Mouse (Mus musculus): ENCODE results near the gene Fam216a.

Gene Fam216a

DNA sequence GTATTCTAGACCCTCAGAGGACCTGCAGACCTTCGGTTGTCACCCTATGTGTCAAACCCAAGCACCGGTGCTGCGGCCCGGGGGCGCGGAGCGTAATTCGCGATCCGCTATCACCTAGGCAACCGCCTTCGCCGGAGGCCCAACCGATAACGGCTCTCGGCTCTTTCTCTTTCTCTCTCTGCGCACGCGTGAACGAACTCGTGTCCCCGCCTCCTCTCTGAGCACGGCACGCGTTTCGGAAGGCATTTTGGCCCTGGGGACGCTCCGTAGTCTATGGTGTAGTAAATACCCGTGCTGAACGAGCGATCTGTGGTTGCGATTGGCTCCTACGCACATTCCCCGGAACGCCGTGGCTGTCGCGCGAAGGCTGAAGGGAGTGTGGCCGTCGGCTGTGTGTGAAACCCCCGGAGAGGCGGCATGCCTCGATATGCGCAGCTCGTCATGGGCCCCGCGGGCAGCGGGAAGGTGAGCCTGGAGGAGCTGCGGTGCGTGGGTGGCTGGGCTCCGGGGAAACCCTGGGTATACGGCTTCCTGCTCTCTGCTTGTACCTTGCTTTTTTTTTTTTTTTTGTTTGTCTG is at the start of gene Fam216a:
Gene Fam216a, minus strand, starts transcription at position 173 of the 578 bp plus-strand sequence.
- peak; percentile 99 for DNase-seq (ENCODE audit: low read depth, low spot score)

DNA sequence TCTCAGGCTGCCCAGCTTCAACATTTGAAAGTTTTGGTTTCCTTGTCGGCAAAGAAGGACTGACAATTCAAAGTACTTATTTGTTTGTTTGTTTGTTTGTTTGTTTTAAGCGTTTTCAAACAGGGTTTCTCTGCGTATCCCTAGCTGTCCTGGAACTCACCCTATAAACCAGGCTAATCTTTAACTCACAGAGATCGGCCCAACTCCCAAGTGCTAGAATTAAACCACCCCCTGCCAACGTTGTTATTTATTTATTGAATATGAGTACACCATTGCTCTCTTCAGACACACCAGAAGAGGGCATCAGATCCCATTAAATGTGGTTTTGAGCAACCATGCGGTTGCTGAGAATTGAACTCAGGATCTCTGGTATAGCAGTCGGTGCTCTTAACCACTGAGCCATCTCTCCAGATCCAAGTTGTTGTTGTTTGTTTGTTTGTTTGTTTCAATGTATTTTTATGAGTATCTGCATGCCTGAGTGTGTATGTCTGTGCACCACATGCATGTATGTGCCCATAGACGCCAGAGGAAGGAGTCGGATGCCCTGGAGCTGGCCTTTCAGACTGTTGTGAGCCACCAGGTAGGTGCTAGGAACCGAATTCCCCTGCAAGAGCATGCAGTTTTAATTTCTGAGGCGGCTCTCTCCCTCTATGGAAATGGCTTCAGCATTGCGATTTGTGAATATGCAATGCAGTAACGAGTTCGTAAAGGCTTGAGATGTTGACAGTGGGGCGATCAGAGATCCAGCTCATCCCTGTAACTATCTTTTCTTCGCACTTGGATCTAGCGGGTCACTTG is 49.3 kb upstream of the Fam216a start, which contains the start of gene Anapc7:
Gene Anapc7, plus strand, starts transcription at position 423 of the 798 bp plus-strand sequence.
- no peak for DNase-seq (ENCODE audit: low read depth, low spot score)

DNA sequence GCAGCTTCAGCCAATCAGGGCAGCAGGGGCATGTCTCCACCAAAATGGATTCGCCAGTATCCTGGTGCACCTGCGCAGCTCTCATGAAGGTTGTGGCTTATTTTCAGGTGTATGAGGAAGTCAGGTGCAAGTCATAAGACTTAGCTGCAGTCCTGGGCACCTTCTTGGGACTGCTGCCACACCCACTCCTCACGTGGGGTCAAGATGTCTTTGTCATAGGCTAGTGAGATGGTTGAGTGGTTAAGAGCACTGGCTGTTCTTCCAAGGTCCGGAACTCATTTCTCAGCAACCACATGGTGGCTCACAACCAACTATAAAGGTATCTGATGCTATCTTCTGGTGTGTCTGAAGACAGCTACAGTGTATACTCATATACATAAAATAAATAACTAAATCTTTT is 48.5 kb upstream of the Fam216a start:
- peak; percentile 34 for DNase-seq (ENCODE audit: low read depth, low spot score)

DNA sequence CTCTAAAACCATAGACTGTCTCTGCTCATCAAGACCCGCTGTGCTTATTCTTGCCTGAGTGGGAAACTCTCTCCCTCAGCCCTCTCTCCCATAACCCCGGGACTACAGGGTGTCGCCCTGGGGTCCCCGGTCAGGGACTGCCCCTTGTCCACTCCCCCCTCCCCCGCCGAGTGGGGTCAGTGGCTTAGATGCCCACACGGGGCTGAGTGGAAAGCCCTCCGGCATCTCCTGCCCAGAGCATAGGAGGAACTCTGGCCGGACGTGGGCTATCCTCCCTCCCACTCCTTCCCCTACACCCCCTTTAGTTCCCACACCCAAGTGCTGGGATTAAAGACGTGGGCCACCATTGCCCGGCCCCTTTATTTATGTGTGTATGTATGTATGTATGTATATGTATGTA is 43.3 kb upstream of the Fam216a start:
- DNase-seq (ENCODE audit: low read depth, low spot score) = no peak

DNA sequence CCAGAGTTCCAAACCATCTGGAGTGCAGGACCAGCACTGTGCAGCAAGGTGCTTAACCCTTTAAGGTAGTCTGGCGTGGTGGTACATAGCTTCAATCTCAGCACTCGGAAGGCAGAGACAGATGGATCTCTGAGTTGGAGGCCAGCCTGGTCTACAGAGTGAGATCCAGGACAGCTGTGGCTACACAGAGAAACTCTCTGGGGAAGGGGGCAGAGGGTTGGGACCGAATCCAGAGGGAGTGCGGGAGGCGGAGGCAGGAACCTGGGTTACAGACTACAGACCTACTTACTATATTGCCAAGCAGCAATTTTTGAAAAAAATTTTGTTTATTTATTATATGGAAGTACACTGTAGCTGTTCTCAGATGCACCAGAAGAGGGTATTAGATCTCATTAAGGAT is 42.2 kb upstream of the Fam216a start:
- DNase-seq (ENCODE audit: low read depth, low spot score) = no peak

DNA sequence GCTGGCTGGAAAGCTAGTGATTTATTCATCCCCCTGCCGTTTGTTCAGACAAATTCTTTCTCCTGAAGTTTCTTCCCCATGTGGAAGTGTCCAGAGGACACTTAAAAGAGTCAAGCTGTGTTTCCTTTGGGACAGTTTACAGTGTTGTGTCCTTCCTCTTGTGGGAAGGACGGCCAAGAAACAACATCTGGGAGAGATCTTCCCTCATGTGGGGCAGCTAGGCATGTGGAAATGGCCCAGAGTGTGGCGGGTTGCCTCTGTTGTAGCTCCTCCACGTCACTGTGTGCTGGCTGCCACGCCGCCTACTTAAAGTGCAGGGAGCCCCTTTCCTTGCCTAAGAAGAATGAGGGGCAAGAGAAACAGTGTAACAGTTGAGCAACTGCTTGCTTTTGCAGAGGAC is 40.7 kb upstream of the Fam216a start:
- no peak for DNase-seq (ENCODE audit: low read depth, low spot score)

DNA sequence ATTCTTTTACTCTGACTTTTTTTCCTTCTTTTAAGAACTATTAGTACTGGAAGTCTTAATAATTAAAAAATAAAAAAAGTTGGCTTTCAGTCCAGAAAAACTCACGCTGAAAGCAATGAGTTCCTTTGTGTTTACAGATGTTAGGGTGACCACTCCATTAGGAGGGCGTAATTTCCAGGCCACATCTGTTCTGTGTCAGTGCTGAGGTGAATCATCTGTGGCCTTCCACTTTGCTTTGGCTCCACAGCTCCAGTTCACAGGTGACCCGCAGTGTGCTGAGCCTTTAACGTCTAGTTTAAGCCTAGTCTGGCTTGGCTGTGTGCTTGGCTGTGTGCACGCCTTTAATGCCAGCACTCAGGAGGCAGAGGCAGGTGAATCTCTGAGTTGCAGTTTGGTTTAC is 39.7 kb upstream of the Fam216a start:
- DNase-seq (ENCODE audit: low read depth, low spot score) = no peak

DNA sequence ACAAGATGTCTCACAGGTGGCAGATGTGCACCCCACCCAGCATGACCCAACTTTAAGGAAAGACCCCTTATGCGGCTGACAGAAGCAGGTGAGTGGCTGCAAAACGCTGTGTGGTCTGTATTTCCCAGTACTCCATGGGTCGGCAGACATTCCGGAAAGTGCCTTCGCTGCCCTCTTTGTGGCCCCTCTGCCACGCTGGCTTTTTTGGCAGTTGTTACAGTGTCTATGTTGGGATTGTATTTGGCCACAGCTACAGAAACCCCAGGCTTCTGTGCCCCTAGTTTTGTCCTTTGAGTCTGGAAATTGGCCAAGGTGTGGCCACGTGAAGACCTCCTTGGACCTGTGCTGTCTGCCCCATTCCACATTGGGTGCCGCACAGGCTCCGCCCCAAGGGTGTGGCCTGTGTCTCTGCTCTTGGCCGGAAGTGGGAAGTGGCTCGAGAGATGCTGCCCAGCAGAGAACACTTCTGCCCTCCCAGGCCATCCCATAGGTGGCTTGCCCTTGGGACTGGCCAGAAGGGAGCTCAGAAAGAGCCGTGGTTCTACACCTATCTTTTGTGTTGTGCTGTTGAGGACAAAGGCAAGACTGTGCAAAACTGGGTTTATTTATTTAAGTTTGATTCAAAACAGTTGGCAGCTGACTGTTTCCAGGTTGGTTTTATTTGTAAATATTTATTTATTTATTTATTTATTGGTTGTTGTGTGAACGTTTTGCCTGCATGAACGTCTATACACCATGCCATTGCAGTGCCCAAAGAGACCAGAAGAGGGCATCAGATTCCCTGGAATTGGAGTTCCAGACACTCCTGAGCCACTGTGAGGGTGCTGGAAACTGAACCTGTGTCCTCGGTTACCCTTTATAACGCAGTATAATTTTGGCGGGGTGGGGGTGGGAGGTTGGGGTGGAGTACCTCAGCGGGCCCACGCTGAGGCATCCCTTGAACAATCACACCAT is 37.8 kb upstream of the Fam216a start:
- DNase-seq (ENCODE audit: low read depth, low spot score) = no peak

DNA sequence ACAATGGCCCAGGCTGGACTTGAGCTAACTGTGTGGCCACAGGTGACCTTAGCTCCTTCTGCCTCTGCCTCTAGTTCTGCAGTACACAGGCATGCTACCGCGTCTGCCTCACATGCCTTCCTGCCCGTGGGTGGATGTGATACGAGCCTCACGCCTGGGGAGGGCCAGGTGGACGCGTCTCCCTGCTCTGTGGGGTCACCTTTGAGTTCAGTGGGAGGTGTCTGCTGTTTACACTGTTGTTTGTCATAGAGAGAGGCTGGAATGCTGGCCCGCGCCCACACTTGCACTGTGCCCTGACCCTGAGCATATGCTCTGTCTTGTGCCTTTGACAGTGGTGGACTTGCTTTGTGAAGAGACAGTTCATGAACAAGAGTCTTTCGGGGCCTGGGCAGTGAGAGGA is 33.4 kb upstream of the Fam216a start:
- DNase-seq (ENCODE audit: low read depth, low spot score) = no peak

DNA sequence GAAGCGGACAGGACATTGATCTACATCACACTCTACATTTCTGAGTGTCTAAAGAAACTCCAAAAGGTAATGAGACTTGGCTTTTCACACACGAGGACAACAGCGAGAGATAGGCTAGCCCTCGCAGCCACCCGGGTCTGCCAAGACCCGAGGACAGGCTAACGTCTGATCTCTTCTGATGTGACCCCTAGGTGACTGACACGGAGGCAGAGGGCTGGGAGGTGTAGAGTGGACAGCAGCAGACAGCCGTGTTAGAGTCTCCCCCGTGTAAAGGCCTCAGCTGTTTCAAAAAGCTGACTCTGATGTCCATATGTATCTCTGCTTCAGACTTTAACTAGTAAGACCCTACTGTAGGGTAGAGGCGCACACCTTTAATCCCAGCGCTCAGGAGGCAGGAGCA is 31.2 kb upstream of the Fam216a start:
- DNase-seq (ENCODE audit: low read depth, low spot score) = no peak

DNA sequence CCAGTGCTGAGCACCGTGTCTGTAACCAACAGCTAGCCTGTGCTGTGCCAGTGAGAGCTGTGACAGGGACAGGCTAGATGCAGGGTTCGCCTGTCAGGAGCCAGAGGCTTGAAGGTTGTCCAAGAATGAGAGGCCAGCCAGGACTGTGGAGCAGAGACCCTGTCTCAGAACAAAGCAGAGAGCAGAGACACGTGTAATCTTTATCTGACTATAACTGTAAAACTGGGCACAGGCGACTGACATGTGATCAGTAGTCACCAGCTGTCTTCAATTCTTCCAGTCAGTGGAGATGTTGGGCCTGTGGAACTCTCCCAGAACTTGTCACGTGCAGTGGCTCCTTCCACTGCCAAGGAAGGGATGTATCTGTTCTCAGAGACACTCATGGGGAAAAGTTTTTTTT is 30.6 kb upstream of the Fam216a start:
- no peak for DNase-seq (ENCODE audit: low read depth, low spot score)

DNA sequence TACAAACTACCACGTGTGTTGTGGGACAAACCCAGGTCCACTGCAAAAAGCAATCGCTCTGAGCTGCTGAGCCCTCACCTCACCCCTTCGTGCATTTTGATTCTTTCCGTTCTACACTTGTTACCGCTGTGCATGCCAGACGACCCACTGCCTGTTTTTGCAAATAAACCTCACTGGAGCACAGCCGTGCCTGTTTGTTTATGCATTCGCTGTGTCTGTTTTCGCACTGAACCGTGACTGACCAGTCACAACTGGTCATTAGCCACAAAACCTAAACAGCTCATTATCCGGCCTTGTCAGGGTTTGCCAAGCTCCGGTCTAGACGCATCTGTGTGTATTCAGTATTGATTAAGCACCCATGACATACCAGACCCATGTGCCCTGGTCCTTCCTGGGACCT is 30.0 kb upstream of the Fam216a start:
- DNase-seq (ENCODE audit: low read depth, low spot score) = no peak

DNA sequence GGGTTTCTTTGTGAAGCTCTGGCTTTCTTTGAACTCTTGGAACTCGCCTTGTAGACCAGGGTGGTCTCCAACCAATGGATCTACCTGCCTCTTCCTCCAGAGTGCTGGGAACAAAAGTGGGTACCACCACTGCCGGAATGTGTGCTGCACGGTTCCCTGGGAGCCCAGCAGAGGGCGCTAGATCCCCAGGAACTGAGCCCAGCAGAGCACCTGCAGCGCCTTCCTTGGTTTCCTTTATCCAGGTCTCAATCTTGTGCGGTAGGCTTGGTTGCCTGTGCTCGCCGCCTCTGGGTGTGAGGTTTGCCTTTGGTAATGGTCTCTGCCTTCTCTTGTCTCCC is 29.1 kb upstream of the Fam216a start:
- DNase-seq (ENCODE audit: low read depth, low spot score) = peak; percentile 65

DNA sequence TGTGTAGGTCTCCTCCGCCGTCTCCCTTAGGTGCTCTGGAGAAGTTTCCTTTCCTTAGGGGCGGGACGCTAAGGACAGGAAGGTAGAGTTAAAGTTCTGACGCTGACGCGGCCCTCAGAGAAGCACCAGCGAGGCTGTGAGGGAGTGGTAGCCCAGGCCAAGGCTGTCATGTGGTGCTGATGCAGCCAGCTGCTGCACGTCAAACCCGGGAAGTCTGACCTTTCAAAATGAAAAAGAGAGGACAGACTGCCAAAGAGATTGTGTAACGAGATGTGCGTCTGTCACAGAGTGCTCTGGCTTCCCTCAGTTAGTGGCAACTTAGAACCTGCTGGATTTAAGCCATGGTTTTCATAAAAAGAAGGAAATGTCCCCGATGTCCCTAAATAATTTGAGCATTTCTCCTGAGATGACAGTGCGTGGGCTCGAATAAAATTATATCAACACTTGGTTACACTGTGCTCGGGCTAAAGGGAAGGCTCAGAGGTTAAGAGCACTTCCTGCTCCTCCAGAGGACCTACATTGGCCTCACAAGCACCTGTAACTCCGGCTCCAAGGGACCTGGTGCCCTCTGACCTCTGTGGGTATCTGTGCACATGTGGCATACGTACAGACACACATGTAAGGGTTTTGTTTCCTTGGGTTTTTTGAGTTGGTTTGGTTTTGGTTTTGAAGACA is 28.6 kb upstream of the Fam216a start:
- no peak for DNase-seq (ENCODE audit: low read depth, low spot score)

DNA sequence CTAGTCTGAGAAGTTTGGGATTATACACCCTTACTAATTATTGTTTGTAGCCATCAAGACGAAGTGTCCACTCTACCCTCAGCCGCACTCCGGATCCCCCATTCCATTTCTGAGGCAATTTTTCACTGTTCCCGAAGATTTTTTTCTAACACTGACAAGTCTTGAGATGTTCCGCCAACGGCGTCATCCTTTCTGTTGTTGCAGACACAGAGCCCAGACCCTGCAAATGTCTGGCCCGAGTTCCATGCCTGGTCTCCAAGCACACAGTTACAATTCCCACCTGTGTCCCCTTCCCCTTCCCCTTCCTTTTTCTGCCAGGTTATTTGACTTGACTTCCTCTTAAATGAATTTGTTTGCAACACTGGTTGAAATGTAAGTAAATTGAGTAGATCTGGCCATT is 27.7 kb upstream of the Fam216a start:
- DNase-seq (ENCODE audit: low read depth, low spot score) = no peak

DNA sequence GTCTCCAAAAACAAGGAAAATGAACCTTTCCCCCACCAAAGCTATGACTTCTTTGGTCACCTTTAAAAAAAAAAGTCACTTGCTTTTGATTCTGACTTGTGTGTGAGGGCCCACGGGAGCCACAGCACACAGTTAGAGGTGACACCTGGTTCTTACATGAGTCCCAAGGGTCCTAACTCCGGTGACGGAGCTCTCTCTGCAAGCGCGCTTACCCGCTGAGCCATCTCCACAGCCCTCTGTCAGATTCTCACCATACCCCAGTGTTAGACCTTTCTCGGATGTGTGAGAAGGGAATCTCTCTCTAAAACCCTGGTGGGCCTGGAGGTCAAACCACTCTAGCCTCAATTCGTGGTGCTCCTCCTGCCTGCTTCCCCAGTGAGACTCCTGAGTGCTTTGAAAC is 25.3 kb upstream of the Fam216a start:
- no peak for DNase-seq (ENCODE audit: low read depth, low spot score)

DNA sequence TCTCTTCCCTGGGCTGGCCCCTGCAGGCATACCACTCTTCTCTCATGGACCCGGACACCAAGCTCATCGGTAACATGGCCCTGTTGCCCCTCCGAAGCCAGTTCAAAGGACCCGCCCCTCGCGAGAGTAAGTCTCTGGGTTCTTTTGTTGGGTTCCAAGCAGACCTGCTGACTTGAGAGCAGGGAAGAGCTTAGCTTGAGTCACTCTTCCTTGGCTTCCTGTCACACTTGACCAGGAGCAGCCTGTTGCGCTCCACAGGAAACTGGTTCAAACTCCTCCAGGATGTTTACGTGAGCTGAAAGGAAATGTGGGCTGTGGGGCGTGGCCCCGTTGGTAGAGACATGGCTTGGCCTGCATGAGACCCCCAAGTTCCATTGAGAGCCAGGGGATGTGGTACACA is 24.6 kb upstream of the Fam216a start:
- DNase-seq (ENCODE audit: low read depth, low spot score) = no peak

DNA sequence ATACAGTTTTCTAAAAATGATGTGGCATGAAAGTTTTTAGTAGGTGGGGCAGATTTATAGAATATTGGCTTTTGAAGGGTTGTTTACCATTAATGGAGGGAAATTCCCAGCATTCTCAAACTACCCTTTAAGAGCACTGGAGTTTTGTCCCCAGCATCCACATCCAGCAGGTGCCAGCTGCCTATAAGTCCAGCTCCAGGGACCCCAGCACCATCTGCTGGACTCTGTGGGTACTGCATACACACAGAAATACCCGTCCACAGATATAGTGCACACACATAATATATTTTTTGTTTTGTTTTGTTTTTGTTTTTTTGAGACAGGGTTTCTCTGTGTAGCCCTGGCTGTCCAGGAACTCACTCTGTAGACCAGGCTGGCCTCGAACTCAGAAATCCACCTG is 21.7 kb upstream of the Fam216a start:
- DNase-seq (ENCODE audit: low read depth, low spot score) = peak; percentile 86

DNA sequence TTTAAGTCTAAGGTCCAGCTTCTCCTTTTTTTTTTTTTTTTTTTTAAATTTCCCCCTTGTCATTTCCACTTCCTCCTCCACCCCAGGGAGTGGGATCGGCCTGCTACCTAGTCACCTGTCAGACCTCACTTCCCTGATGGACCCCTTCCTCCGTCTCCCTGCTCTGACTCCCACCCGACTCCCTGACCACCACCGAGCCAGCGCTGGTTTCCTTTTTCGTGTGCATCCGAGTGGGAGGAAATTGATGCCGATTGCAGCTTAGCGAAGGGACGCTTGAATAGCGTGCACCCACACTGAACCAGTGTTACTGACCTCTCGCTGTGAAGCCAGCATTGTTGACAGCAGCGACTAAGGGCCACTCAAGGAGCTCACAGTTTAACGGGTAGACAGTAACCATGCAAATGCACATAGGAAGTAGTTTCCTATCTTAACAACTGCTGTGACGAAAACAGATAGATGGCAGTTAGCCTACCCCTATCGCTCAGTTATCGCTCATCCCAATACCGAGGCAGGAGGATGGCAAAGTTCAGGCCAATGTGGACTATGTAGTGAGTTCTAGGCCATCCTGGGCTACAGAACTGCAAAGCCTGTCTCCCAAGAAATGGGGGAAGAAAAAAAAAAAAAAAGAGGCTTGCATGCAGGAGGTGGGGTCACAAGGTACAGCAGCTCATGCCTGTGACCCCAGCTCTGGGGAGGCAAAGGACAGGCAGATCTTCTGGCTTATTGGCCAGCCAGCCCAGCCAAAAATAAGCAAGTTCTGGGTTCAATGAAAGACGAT is 20.3 kb upstream of the Fam216a start:
- peak; percentile 55 for DNase-seq (ENCODE audit: low read depth, low spot score)

DNA sequence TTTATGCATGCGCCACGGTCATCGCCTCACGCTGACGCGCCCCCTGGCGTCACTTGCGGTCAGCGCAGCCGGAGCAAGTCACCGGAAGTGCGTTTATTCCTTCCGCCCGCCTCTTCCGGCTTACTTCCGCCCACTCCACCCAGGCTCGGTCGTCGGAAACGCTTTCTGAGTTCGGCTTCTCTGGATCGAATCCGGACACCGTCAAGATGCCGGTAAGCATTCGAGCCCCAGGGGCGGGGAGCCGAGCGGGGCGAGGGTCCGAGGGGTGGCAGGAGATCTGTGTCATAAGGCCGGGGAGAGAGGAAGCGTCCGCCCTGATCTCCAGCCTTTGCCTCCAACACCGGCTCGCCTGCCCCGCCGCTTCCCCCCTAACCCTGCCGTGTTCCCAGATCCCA is 19.6 kb upstream of the Fam216a start, which contains the start of gene Arpc3:
Gene Arpc3, plus strand, starts transcription at position 93 of the 395 bp plus-strand sequence.
- peak; percentile 95 for DNase-seq (ENCODE audit: low read depth, low spot score)

Data from CD4-positive helper T cell, adult 2 months (primary cell).